Mouse (Mus musculus): ENCODE measurements around the gene Irf2bp2.
"Not testable (repeated sequence)": the region's sequence is repeated elsewhere in the genome, so short reads cannot be mapped to it uniquely, and the experiment has no call there.

Gene Irf2bp2

GRCm38 (mm10) chr8:126602641-126603040, 8.9 kb upstream of the Irf2bp2 start:
- no peak for DNase-seq (ENCODE audit: extremely low spot score)

GRCm38 (mm10) chr8:126601325-126601724, 7.5 kb upstream of the Irf2bp2 start:
- DNase-seq (ENCODE audit: extremely low spot score): no peak

GRCm38 (mm10) chr8:126600816-126601243, 7.0 kb upstream of the Irf2bp2 start:
- DNase-seq (ENCODE audit: extremely low spot score): no peak

- not testable (repeated sequence) for DNase-seq (ENCODE audit: extremely low spot score)
Measured at GRCm38 (mm10) chr8:126600388-126600787, 6.6 kb upstream of the Irf2bp2 start.

- no peak for DNase-seq (ENCODE audit: extremely low spot score)
Measured at GRCm38 (mm10) chr8:126599297-126599696, 5.5 kb upstream of the Irf2bp2 start.

- DNase-seq (ENCODE audit: extremely low spot score): no peak
Measured at GRCm38 (mm10) chr8:126598218-126598617, 4.4 kb upstream of the Irf2bp2 start.

GRCm38 (mm10) chr8:126596721-126597120, 2.9 kb upstream of the Irf2bp2 start:
- DNase-seq (ENCODE audit: extremely low spot score): no peak

GRCm38 (mm10) chr8:126596097-126596634, 2.4 kb upstream of the Irf2bp2 start:
- peak; percentile 46 for DNase-seq (ENCODE audit: extremely low spot score)

GRCm38 (mm10) chr8:126595204-126596061, 1.6 kb upstream of the Irf2bp2 start:
- peak; percentile 34 for DNase-seq (ENCODE audit: extremely low spot score)

- DNase-seq (ENCODE audit: extremely low spot score): peak; percentile 95
Measured at GRCm38 (mm10) chr8:126594481-126595000, 755 bp upstream of the Irf2bp2 start.

GRCm38 (mm10) chr8:126592771-126593571, 815 bp downstream of the Irf2bp2 start:
- DNase-seq (ENCODE audit: extremely low spot score): peak; percentile 54

GRCm38 (mm10) chr8:126592381-126592770, 1.4 kb downstream of the Irf2bp2 start:
- no peak for DNase-seq (ENCODE audit: extremely low spot score)

GRCm38 (mm10) chr8:126591821-126592268, 1.9 kb downstream of the Irf2bp2 start:
- no peak for DNase-seq (ENCODE audit: extremely low spot score)

- DNase-seq (ENCODE audit: extremely low spot score): peak; percentile 41
Measured at GRCm38 (mm10) chr8:126591141-126591820, 2.5 kb downstream of the Irf2bp2 start.

GRCm38 (mm10) chr8:126590599-126590998, 3.2 kb downstream of the Irf2bp2 start:
- no peak for DNase-seq (ENCODE audit: extremely low spot score)

- DNase-seq (ENCODE audit: extremely low spot score): no peak
Measured at GRCm38 (mm10) chr8:126590024-126590529, 3.7 kb downstream of the Irf2bp2 start.

GRCm38 (mm10) chr8:126589507-126590023, 4.2 kb downstream of the Irf2bp2 start:
- no peak for DNase-seq (ENCODE audit: extremely low spot score)

- DNase-seq (ENCODE audit: extremely low spot score): no peak
Measured at GRCm38 (mm10) chr8:126588636-126589506, 4.9 kb downstream of the Irf2bp2 start.

GRCm38 (mm10) chr8:126587836-126588503, 5.8 kb downstream of the Irf2bp2 start:
- no peak for DNase-seq (ENCODE audit: extremely low spot score)
